Mouse (Mus musculus) G1E (cell line): ENCODE measurements around the gene Gnpat.

Source experiments
- CTCF ChIP-seq: IDR thresholded peaks from 2 replicates; pipeline ENCODE4 v1.5.1; 2012; ENCODE audit warnings: low read depth, low read length, inconsistent platforms, mixed read lengths
- GATA1 ChIP-seq: IDR thresholded peaks from 2 replicates; pipeline ENCODE4 v1.6.1; 2012; ENCODE audit warnings: borderline replicate concordance, low read length, inconsistent platforms, mixed read lengths
- GATA2 ChIP-seq: IDR thresholded peaks from 2 replicates; pipeline ENCODE4 v1.6.1; 2012; ENCODE audit warnings: low read depth, low read length, inconsistent platforms, borderline replicate concordance
- POLR2AphosphoS5 ChIP-seq: IDR thresholded peaks from 2 replicates; pipeline ENCODE4 v1.6.1; 2012; ENCODE audit warnings: low read depth, low read length, inconsistent platforms; ENCODE audit not compliant: insufficient replicate concordance

DNA sequence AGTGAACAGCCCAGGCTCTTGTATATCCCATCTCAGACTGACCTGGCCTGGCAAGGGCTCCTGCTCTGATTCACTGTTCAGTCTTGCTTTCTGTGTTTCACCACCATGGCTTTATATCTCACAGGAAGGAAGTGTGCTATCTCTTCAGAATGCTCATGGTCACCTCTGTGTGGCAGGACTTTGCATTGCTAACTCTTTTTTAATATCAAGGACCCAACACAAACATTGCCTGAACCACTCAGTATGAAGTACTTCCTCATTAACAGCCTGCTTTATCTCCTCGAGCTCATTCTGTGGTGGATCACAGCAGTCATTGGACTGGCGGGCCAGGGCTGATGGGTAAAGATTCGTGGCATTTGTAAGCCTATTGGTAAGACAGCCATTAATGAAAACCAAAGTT, 3.8 kb downstream of the Gnpat start:
- TF ChIP-seq CTCF (no peak), GATA2 (no peak), GATA1 (no peak), POLR2AphosphoS5 (no peak)
